Mouse (Mus musculus) CH12.LX (cell line): ENCODE measurements around the gene Wdr38. TPM values are rescaled to one million over a fixed set of nuclear protein-coding genes. Genes with fewer than 3 reads are reported as not detected.
A peak's percentile ranks its signal among the peaks of the same experiment; 100 is the strongest.

Source experiments
- DNase-seq: peaks from one replicate; pipeline ENCODE4 v3.0.0-alpha.2; 2013; ENCODE audit errors: extremely low read depth
- H3K27ac ChIP-seq: 2 replicates; pipeline ENCODE4 v1.5.1; 2012; ENCODE audit warnings: low read depth, mild to moderate bottlenecking, control low read depth, moderate library complexity; ENCODE audit not compliant: insufficient read depth
- H3K27me3 ChIP-seq: replicated peaks from 2 replicates; pipeline ENCODE3; 2012; ENCODE audit warnings: inconsistent platforms
- H3K36me3 ChIP-seq, 2 experiments: replicated peaks in 1 of 2; 2 replicates each; pipeline versions ENCODE3 to v1.6.1; 2012; ENCODE audit warnings: inconsistent platforms in 1 of 2, low read length in 1 of 2, mild to moderate bottlenecking in 1 of 2, mixed read lengths in 1 of 2, moderate library complexity in 1 of 2; ENCODE audit not compliant: control insufficient read depth in 1 of 2, insufficient read depth in 1 of 2
- H3K4me1 ChIP-seq, 2 experiments: 2 replicates each; pipeline ENCODE4 v1.6.1; 2012; ENCODE audit warnings: inconsistent platforms in 1 of 2, moderate library complexity in 1 of 2; ENCODE audit not compliant: insufficient read depth in 2 of 2, control insufficient read depth in 1 of 2
- H3K4me2 ChIP-seq: 2 replicates; pipeline ENCODE4 v1.6.1; 2012; ENCODE audit warnings: low read depth, mild to moderate bottlenecking, control low read depth; ENCODE audit not compliant: poor library complexity, insufficient read depth, severe bottlenecking
- H3K4me3 ChIP-seq, 3 experiments: fragments of 150-350 bp in 1 of 3; sonication (generic) in 1 of 3; replicated peaks in 1 of 3; 2 replicates each; pipeline versions ENCODE3 to v1.5.1; 2011 to 2012; ENCODE audit warnings: low read depth in 2 of 3, low read length in 2 of 3, mild to moderate bottlenecking in 2 of 3, moderate library complexity in 2 of 3, control low read depth in 1 of 3, improper control_type of control experiment in 1 of 3, inconsistent platforms in 1 of 3, mixed read lengths in 1 of 3; ENCODE audit not compliant: poor library complexity in 1 of 3
- H3K79me2 ChIP-seq: replicated peaks from 2 replicates; pipeline ENCODE4 v1.6.1; 2012; ENCODE audit warnings: mild to moderate bottlenecking, moderate library complexity; ENCODE audit not compliant: control insufficient read depth, poor library complexity, insufficient read depth, severe bottlenecking; ENCODE audit errors: extremely low read depth
- H3K9ac ChIP-seq: 2 replicates; pipeline ENCODE4 v1.6.1; 2012; ENCODE audit warnings: low read depth, mild to moderate bottlenecking, control low read depth, moderate library complexity; ENCODE audit not compliant: insufficient read depth
- H3K9me3 ChIP-seq: replicated peaks from 2 replicates; pipeline ENCODE3; 2012; ENCODE audit warnings: low read length, inconsistent platforms, mixed read lengths
- BHLHE40 ChIP-seq: IDR thresholded peaks from 2 replicates; pipeline ENCODE4 v1.6.1; 2011; ENCODE audit warnings: mild to moderate bottlenecking, low read depth, low read length, improper control_type of control experiment
- CHD1 ChIP-seq: IDR thresholded peaks from 2 replicates; pipeline ENCODE4 v1.6.1; 2012; ENCODE audit warnings: low read depth, low read length, improper control_type of control experiment, inconsistent platforms
- CTCF ChIP-seq, 2 experiments: IDR thresholded peaks in 1 of 2; conservative IDR thresholded peaks in 1 of 2; 2 replicates each; pipeline ENCODE4 v1.5.1; 2011 to 2012; ENCODE audit warnings: low read depth in 2 of 2, low read length in 2 of 2, improper control_type of control experiment in 1 of 2, inconsistent platforms in 1 of 2, mild to moderate bottlenecking in 1 of 2, moderate library complexity in 1 of 2
- ELF1 ChIP-seq: IDR thresholded peaks from 2 replicates; pipeline ENCODE4 v1.6.1; 2014; ENCODE audit warnings: low read depth, mild to moderate bottlenecking, inconsistent platforms, low read length, improper control_type of control experiment
- EP300 ChIP-seq: IDR thresholded peaks from 2 replicates; pipeline ENCODE4 v1.6.1; 2011; ENCODE audit warnings: low read length, improper control_type of control experiment
- GABPA ChIP-seq: IDR thresholded peaks from 2 replicates; pipeline ENCODE4 v1.6.1; 2012; ENCODE audit warnings: low read depth, low read length, improper control_type of control experiment, inconsistent platforms; ENCODE audit not compliant: insufficient replicate concordance
- HCFC1 ChIP-seq: IDR thresholded peaks from 2 replicates; pipeline ENCODE4 v1.6.1; 2012; ENCODE audit warnings: low read depth, mild to moderate bottlenecking, inconsistent platforms, low read length, improper control_type of control experiment
- JUND ChIP-seq: conservative IDR thresholded peaks from 2 replicates; pipeline ENCODE4 v1.6.1; 2011; ENCODE audit warnings: low read depth, low read length, improper control_type of control experiment
- KAT2A ChIP-seq: IDR thresholded peaks from 2 replicates; pipeline ENCODE4 v1.6.1; 2012; ENCODE audit warnings: low read length, improper control_type of control experiment, inconsistent platforms; ENCODE audit not compliant: insufficient replicate concordance
- MAFK ChIP-seq: IDR thresholded peaks from 2 replicates; pipeline ENCODE4 v1.6.1; 2011; ENCODE audit warnings: low read length, improper control_type of control experiment; ENCODE audit not compliant: insufficient replicate concordance
- MAX ChIP-seq: IDR thresholded peaks from 2 replicates; pipeline ENCODE4 v1.6.1; 2011; ENCODE audit warnings: low read length, improper control_type of control experiment
- MAZ ChIP-seq: IDR thresholded peaks from 2 replicates; pipeline ENCODE4 v1.6.1; 2012; ENCODE audit warnings: low read depth, mild to moderate bottlenecking, inconsistent platforms, low read length, improper control_type of control experiment, moderate library complexity
- MEF2A ChIP-seq: IDR thresholded peaks from 2 replicates; pipeline ENCODE4 v1.6.1; 2014; ENCODE audit warnings: low read depth, mild to moderate bottlenecking, inconsistent platforms, low read length, improper control_type of control experiment, borderline replicate concordance
- MXI1 ChIP-seq: IDR thresholded peaks from 2 replicates; pipeline ENCODE4 v1.6.1; 2011; ENCODE audit warnings: mild to moderate bottlenecking, low read depth, low read length, improper control_type of control experiment
- MYC ChIP-seq: IDR thresholded peaks from 2 replicates; pipeline ENCODE4 v1.6.1; 2011; ENCODE audit warnings: low read depth, mild to moderate bottlenecking, improper control_type of control experiment, low read length
- NELFE ChIP-seq: IDR thresholded peaks from 2 replicates; pipeline ENCODE4 v1.6.1; 2011; ENCODE audit warnings: low read depth, low read length, improper control_type of control experiment
- NRF1 ChIP-seq: IDR thresholded peaks from 2 replicates; pipeline ENCODE4 v1.6.1; 2014; ENCODE audit warnings: low read depth, mild to moderate bottlenecking, inconsistent platforms, low read length, improper control_type of control experiment, moderate library complexity
- PAX5 ChIP-seq: IDR thresholded peaks from 2 replicates; pipeline ENCODE4 v1.6.1; 2012; ENCODE audit warnings: low read length, inconsistent platforms, mixed read lengths
- POLR2A ChIP-seq: IDR thresholded peaks from 2 replicates; pipeline ENCODE4 v1.6.1; 2011; ENCODE audit warnings: low read depth, mild to moderate bottlenecking, improper control_type of control experiment, low read length
- POLR2AphosphoS2 ChIP-seq: IDR thresholded peaks from 2 replicates; pipeline ENCODE4 v1.6.1; 2011; ENCODE audit warnings: low read depth, low read length, improper control_type of control experiment
- RAD21 ChIP-seq: IDR thresholded peaks from 2 replicates; pipeline ENCODE4 v1.6.1; 2011; ENCODE audit warnings: low read depth, mild to moderate bottlenecking, low read length, improper control_type of control experiment, moderate library complexity
- RCOR1 ChIP-seq: conservative IDR thresholded peaks from 2 replicates; pipeline ENCODE4 v1.6.1; 2012; ENCODE audit warnings: low read depth, mild to moderate bottlenecking, inconsistent platforms, low read length, improper control_type of control experiment
- SIN3A ChIP-seq: IDR thresholded peaks from 2 replicates; pipeline ENCODE4 v1.6.1; 2012; ENCODE audit warnings: low read length, improper control_type of control experiment, inconsistent platforms
- SMC3 ChIP-seq: IDR thresholded peaks from 2 replicates; pipeline ENCODE4 v1.6.1; 2011; ENCODE audit warnings: low read depth, low read length, improper control_type of control experiment
- TBP ChIP-seq: conservative IDR thresholded peaks from 2 replicates; pipeline ENCODE4 v1.6.1; 2011; ENCODE audit warnings: low read depth, low read length, improper control_type of control experiment
- TCF12 ChIP-seq: IDR thresholded peaks from 2 replicates; pipeline ENCODE4 v1.6.1; 2014; ENCODE audit warnings: low read depth, mild to moderate bottlenecking, inconsistent platforms, low read length, improper control_type of control experiment
- UBTF ChIP-seq: IDR thresholded peaks from 2 replicates; pipeline ENCODE4 v1.6.1; 2012; ENCODE audit warnings: low read depth, mild to moderate bottlenecking, inconsistent platforms, low read length, improper control_type of control experiment, moderate library complexity
- ZC3H11A ChIP-seq: IDR thresholded peaks from 2 replicates; pipeline ENCODE4 v1.6.1; 2012; ENCODE audit warnings: low read depth, mild to moderate bottlenecking, inconsistent platforms, low read length, improper control_type of control experiment
- ZNF384 ChIP-seq: IDR thresholded peaks from 2 replicates; pipeline ENCODE4 v1.6.1; 2012; ENCODE audit warnings: low read depth, low read length, improper control_type of control experiment, inconsistent platforms
- dilution Hi-C: fragments of 300-500 bp; cut with MboI; formaldehyde crosslinking; loops from 2 replicates; pipeline ENCODE4 v1.14.3; 2020; ENCODE audit warnings: low sequenced_read_pairs; ENCODE audit not compliant: extremely low pct_unique_long_range_greater_than_20kb, extremely low pct_ligation_motif_present
- in situ Hi-C: fragments of 300-500 bp; cut with MboI; formaldehyde crosslinking; loops from 3 replicates; pipeline ENCODE4 v1.14.3; 2019; ENCODE audit warnings: low sequenced_read_pairs, low pct_ligation_motif_present, low pct_unique_long_range_greater_than_20kb, mixed read lengths
- polyA plus RNA-seq: library from polyadenylated mRNA; unstranded; fragments of >175 nt; gene quantifications from 2 replicates; pipeline ENCODE4 v1.2.1, GENCODE M21; 2012; ENCODE audit warnings: low read depth; ENCODE audit not compliant: insufficient read length
- total RNA-seq, 2 experiments: library from RNA; depleted of rRNA; stranded (reverse); fragments of 300-350 nt in 1 of 2; fragments of >200 nt in 1 of 2; gene quantifications; 2 replicates each; pipeline ENCODE4 v1.2.3; 2012 to 2014

Gene Wdr38
- total and polyA plus RNA-seq, 3 experiments, result 0.28 to 1.0 (median 0.40) TPM

- peak; percentile 99 for TF ChIP-seq ELF1
- peak; percentile 96 for TF ChIP-seq POLR2A
- peak; percentile 84 for TF ChIP-seq MAX
- TF ChIP-seq GABPA, result no peak
- TF ChIP-seq SIN3A, result peak; percentile 76
- TF ChIP-seq CTCF (conservative IDR thresholded peaks at IDR 0.05 in 1 of 2, IDR thresholded peaks at IDR 0.05 in 1 of 2; ENCODE audit: low read depth in 2 of 2, low read length in 2 of 2), result no peak
- no peak for TF ChIP-seq EP300
- peak; percentile 77 for TF ChIP-seq POLR2AphosphoS2
- no peak for TF ChIP-seq ZC3H11A
- TF ChIP-seq KAT2A, result peak; percentile 90; the same call in 1 of the 2 replicates
- TF ChIP-seq MAZ, result peak; percentile 80
- TF ChIP-seq RCOR1, result no peak
These were observed 10.6 kb downstream of the Wdr38 start (continued) for GRCm38 (mm10) chr2:39007865-39008264.

DNA sequence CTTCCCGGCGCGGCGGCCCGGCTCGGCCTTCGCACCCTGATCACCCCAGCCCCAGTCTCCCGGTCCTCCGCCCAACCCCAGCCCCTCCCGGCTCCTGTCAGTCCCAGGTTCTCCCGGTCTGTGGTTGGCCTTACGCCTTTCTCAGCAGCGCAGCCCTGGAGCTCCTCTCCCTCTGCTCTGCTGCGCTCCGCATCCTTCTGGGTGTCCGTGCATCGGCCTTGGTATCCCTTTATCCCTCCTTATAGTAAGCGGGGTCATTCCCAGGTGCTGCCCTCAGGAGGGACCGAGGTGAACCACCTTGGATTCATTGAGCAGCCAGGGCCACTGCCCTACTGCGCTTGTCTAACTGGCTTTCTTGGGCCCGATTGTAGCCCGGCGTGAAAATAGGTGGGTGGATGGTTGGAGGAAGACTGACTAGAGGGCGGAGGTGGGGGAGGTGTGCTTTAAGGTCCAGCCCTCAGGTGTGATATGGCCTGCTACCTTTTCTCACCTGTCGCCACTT lies 11.1 kb downstream of the Wdr38 start:
- peak overlapping the region; percentile 99 for H3K9ac ChIP-seq
- no peaks in the 10 kb centered on the region for H3K9me3 ChIP-seq
- TF ChIP-seq RCOR1 (no peak), KAT2A (0 out of 2 replicates have a peak, but pooled peaks have one; percentile 1)
- DNase-seq, result no peak
- H3K4me1 ChIP-seq, result peaks cover 6 to 29% of the 10 kb centered on the region in 2 experiments
- H3K4me2 ChIP-seq, result peak overlapping the region; percentile 27; the same call in 1 of the 2 replicates
- H3K27ac ChIP-seq, result peak overlapping the region; percentile 99
- dilution Hi-C loops (no loop called here), in situ Hi-C loops (no loop called here)
- peaks cover 68% of the 10 kb centered on the region for H3K79me2 ChIP-seq
- peaks cover 12 to 32% of the 10 kb centered on the region in 2 experiments for H3K36me3 ChIP-seq
- peak overlapping the region; percentile 74 to 100 (median 90) for H3K4me3 ChIP-seq
- H3K27me3 ChIP-seq, result no peaks in the 10 kb centered on the region

DNA sequence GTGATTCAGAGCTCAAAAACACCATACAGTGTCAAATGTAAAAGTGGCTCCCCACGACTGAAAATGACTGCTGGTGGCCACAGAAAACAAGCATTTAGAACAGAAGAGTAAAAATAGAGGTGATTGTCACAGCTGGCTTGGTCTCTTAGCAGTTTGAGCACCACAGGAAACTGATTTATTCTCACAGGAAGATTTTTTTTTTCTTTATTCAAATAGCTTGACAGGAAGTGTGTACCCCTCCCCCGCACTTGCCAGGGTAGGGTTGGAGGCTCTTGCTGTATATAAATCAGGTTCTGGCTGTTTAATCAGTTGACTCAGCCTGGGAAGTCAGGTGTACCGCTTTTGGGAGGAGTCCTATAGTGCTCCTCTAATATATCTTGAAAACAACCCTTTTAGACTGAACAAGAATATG lies 11.7 kb downstream of the Wdr38 start:
- DNase-seq, result peak; percentile 94
- Histone ChIP-seq H3K79me2 (peaks cover 68% of the 10 kb centered on the region), H3K27ac (peak overlapping the region; percentile 99), H3K9me3 (no peaks in the 10 kb centered on the region), H3K27me3 (no peaks in the 10 kb centered on the region), H3K4me2 (peak overlapping the region; percentile 94), H3K36me3 (peaks cover 12 to 32% of the 10 kb centered on the region in 2 experiments), H3K4me3 (peak overlapping the region; percentile 74 to 100 (median 90)), H3K4me1 (peaks cover 6 to 35% of the 10 kb centered on the region in 2 experiments), H3K9ac (peak overlapping the region; percentile 99)
- in situ Hi-C loops (no loop called here), dilution Hi-C loops (no loop called here)
- peak; percentile 73 for TF ChIP-seq NELFE
- TF ChIP-seq TBP, result peak; percentile 94
- TF ChIP-seq ZNF384, result peak; percentile 98
- TF ChIP-seq EP300, result peak; percentile 66
- no peak; the same call in 1 of the 2 replicates for TF ChIP-seq MAFK
- TF ChIP-seq MYC, result peak; percentile 68; the same call in 1 of the 2 replicates
- TF ChIP-seq UBTF, result no peak
- no peak for TF ChIP-seq CTCF (conservative IDR thresholded peaks at IDR 0.05 in 1 of 2, IDR thresholded peaks at IDR 0.05 in 1 of 2; ENCODE audit: low read depth in 2 of 2, low read length in 2 of 2)
- TF ChIP-seq BHLHE40, result peak; percentile 69
- TF ChIP-seq NRF1, result peak; percentile 32; the same call in 1 of the 2 replicates
- no peak for TF ChIP-seq SMC3
- peak; percentile 54 for TF ChIP-seq MXI1
- no peak for TF ChIP-seq GABPA
- TF ChIP-seq MAX, result no peak; the same call in 1 of the 2 replicates
- TF ChIP-seq TCF12, result peak; percentile 77
- TF ChIP-seq RAD21, result no peak
- TF ChIP-seq MEF2A, result peak; percentile 84
- no peak; the same call in 1 of the 2 replicates for TF ChIP-seq JUND
- TF ChIP-seq HCFC1, result peak; percentile 72
- TF ChIP-seq KAT2A, result 0 out of 2 replicates have a peak, but pooled peaks have one; percentile 59
- TF ChIP-seq PAX5, result no peak
- peak; percentile 71 for TF ChIP-seq POLR2A
- peak; percentile 37 for TF ChIP-seq CHD1
